Mouse (Mus musculus) midbrain, postnatal 0 days (tissue): ENCODE measurements around the gene Pik3r3. TPM values are rescaled to one million over a fixed set of nuclear protein-coding genes. Genes with fewer than 3 reads are reported as not detected.
"Not testable (repeated sequence)": the region's sequence is repeated elsewhere in the genome, so short reads cannot be mapped to it uniquely, and the experiment has no call there.

Experiments used
- ATAC-seq: fragments of 200-750 bp; cut with Nextera tagmentation; 2 replicates; pipeline ENCODE4 v1.8.0; 2017; ENCODE audit warnings: moderate number of reproducible peaks, mild to moderate bottlenecking, moderate TSS enrichment, moderate library complexity; ENCODE audit not compliant: low FRiP score
- DNase-seq: peaks from one replicate; pipeline ENCODE4 v3.0.0-alpha.2; 2015; ENCODE audit warnings: low spot score
- H3K27ac ChIP-seq: fragments of 300-500 bp; sonication (generic); 2 replicates; pipeline ENCODE4 v1.5.1; 2014; ENCODE audit warnings: low read depth, mild to moderate bottlenecking, low read length, mixed read lengths
- H3K27me3 ChIP-seq: fragments of 300-500 bp; sonication (generic); 2 replicates; pipeline ENCODE4 v1.6.1; 2014; ENCODE audit warnings: low read length, control low read depth, mixed read lengths; ENCODE audit not compliant: insufficient read depth
- H3K36me3 ChIP-seq: fragments of 300-500 bp; sonication (generic); 2 replicates; pipeline ENCODE4 v1.6.1; 2014; ENCODE audit warnings: low read length, control low read depth, mixed read lengths; ENCODE audit not compliant: insufficient read depth
- H3K4me1 ChIP-seq: fragments of 300-500 bp; sonication (generic); 2 replicates; pipeline ENCODE4 v1.6.1; 2014; ENCODE audit warnings: mild to moderate bottlenecking, control low read depth, antibody characterized with exemption, low read length, mixed read lengths; ENCODE audit not compliant: insufficient read depth
- H3K4me2 ChIP-seq: fragments of 300-500 bp; sonication (generic); 2 replicates; pipeline ENCODE4 v1.6.1; 2014; ENCODE audit warnings: low read depth, mild to moderate bottlenecking, low read length, mixed read lengths; ENCODE audit not compliant: poor library complexity, severe bottlenecking
- H3K4me3 ChIP-seq: fragments of 300-500 bp; sonication (generic); 2 replicates; pipeline ENCODE4 v1.5.1; 2014; ENCODE audit warnings: low read depth, mild to moderate bottlenecking, low read length, moderate library complexity
- H3K9ac ChIP-seq: fragments of 300-500 bp; sonication (generic); replicated peaks from 2 replicates; pipeline ENCODE4 v1.6.1; 2014; ENCODE audit warnings: mild to moderate bottlenecking, low read length, moderate library complexity, mixed read lengths; ENCODE audit not compliant: poor library complexity, severe bottlenecking
- H3K9me3 ChIP-seq: fragments of 300-500 bp; sonication (generic); 2 replicates; pipeline ENCODE4 v1.6.1; 2016; ENCODE audit warnings: low read length, control low read depth
- CTCF ChIP-seq: IDR thresholded peaks from 2 replicates; pipeline ENCODE4 v1.5.1; 2016; ENCODE audit warnings: antibody characterized with exemption, mild to moderate bottlenecking
- WGBS: fragments of 180-500 bp; shearing (Covaris S2); extraction: QIAGEN DNeasy Blood & Tissue Kit; methylation state at CpG from one replicate; pipeline ENCODE4 v1.1.7; 2014; 5-methylcytosine and 5-hydroxymethylcytosine counted together
- polyA plus RNA-seq: library from polyadenylated mRNA; unstranded; fragments of >200 nt; fragmentation: Nextera tagmentation; extraction: Ambion mirVana; gene quantifications from 2 replicates; pipeline ENCODE4 v1.2.1, GENCODE M21; 2015
- total RNA-seq: library from RNA; depleted of rRNA; stranded (reverse); fragments of >200 nt; gene quantifications from 2 replicates; pipeline ENCODE4 v1.2.3, GENCODE M21; 2014

The Pik3r3 gene
- total and polyA plus RNA-seq, 2 experiments from 2014 or later: 47.3 to 48.3 TPM

DNA sequence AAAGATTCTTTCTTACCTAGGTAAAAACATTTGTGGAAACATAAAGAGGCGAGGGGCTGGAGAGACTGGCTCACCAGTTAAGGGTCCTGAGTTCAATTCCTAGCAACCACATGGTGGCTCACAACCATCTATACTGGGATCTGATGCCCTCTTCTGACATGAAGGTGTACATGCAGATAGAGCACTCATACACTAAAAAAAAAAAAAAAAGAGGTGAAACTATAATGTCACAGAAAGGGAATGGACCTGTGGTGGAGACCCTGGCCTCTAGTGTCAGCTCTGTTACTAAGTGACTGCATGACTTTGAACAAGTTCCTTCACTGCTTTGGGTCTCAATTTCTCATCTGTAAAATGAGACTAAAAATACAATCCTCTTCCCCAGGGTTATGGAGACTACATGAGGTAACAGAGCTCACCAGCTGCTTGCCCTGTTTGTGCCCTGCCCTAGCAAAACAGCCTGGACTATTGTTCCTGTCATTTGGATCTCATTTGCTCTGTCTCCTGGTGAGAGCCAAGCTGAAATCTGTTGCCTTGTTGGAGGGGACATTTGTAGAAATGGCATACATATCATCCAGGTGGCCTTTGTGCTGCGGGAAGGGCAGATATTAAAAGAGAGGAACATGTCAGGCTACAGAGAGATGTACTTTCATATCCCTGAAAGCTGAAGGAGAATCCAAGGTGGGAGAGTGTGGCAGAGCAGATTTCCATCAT, 5.4 kb upstream of the Pik3r3 start:
- WGBS: 89% methylated on average over 2 of the region's 2 CpGs
- no peak for TF ChIP-seq CTCF
- peaks cover 4% of the 10 kb centered on the region; the same call in 1 of the 2 replicates for H3K4me1 ChIP-seq

DNA sequence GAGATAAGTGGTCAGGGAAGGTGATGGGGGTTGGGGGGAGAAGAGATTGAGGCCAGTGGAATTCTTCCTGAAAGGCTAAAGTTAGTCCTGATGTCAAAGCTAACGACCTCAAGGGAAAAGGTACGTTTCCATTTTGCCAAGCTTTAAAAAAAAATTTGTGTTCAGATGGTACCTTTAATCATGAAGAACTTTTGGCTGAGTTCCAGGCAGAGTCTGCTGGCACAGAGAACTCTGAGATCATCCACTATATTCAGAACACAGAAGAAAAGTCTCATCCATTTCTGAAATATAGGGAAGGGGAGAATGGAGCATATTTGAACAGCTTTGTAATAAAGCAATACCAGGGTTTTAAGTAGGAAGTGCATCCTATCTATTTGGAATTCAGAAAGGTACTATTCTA, 4.4 kb upstream of the Pik3r3 start:
- WGBS: 60% methylated on average over 2 of the region's 2 CpGs
- peaks cover 4% of the 10 kb centered on the region; the same call in 1 of the 2 replicates for H3K4me1 ChIP-seq
- no peak overlapping the region for H3K4me2 ChIP-seq
- no peak overlapping the region for H3K9ac ChIP-seq
- H3K27me3 ChIP-seq: no peaks in the 10 kb centered on the region
- DNase-seq (peak; percentile 47), ATAC-seq (no peak)
- H3K4me3 ChIP-seq: no peak overlapping the region
- no peaks in the 10 kb centered on the region for H3K9me3 ChIP-seq
- TF ChIP-seq CTCF: no peak
- no peak overlapping the region for H3K27ac ChIP-seq
- no peaks in the 10 kb centered on the region for H3K36me3 ChIP-seq

More for the DNA sequence above, 5.4 kb upstream of the Pik3r3 start:
- Histone ChIP-seq H3K4me2 (no peak overlapping the region), H3K27ac (no peak overlapping the region), H3K36me3 (no peaks in the 10 kb centered on the region), H3K4me3 (no peak overlapping the region), H3K27me3 (no peaks in the 10 kb centered on the region), H3K9ac (no peak overlapping the region), H3K9me3 (no peaks in the 10 kb centered on the region)
- ATAC-seq: no peak
- no peak for DNase-seq

DNA sequence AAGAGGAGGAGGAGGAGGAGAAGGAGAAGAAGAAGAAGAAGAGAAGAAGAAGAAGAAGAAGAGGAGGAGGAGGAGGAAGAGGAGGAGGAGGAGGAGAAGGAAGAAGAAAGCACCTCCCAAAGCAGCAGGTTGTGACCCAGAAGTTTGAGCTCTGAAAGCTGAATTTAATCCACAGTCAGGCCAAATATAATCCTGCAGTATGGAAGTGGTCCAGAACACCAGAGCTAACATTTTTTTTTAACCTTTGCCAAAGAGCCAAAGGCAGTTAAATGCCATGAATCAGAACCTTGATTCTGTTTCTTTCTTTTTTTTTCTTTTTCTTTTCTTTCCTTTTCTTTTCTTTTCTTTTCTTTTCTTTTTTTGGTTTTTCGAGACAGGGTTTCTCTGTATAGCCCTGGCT, 3.8 kb upstream of the Pik3r3 start:
- H3K27ac ChIP-seq, H3K9ac ChIP-seq, H3K4me3 ChIP-seq, H3K4me2 ChIP-seq, H3K36me3 ChIP-seq, ATAC-seq, DNase-seq, H3K27me3 ChIP-seq, H3K9me3 ChIP-seq, H3K4me1 ChIP-seq: not testable (repeated sequence)
- WGBS: 79% methylated on average over 1 of the region's 1 CpGs

DNA sequence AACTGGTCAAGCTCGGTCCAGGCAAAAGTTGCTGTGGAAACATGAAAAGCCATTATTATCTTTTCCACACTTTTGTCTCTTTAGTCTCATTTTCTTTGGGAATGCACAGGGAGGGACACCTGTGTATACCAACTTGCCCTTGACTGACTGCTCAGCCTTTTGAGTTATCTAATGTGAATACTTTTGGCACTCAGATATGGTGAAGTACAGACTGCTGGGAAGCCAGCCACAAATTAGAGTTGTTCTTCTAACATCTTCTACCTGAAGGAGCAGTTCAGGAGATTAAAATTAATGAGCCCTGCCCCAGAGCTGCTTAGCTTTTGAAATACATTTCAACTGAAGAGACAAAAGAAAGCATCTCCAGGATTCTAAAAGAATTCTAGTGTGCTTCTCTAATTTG, 2.4 kb upstream of the Pik3r3 start:
- Histone ChIP-seq H3K4me2 (no peak overlapping the region), H3K4me1 (peaks cover 4% of the 10 kb centered on the region; the same call in 1 of the 2 replicates), H3K27ac (no peak overlapping the region), H3K9ac (no peak overlapping the region), H3K36me3 (no peaks in the 10 kb centered on the region), H3K4me3 (no peak overlapping the region), H3K27me3 (no peaks in the 10 kb centered on the region), H3K9me3 (no peaks in the 10 kb centered on the region)
- 89% methylated on average over 1 of the region's 1 CpGs for WGBS
- TF ChIP-seq CTCF: no peak
- ATAC-seq (no peak), DNase-seq (no peak)

DNA sequence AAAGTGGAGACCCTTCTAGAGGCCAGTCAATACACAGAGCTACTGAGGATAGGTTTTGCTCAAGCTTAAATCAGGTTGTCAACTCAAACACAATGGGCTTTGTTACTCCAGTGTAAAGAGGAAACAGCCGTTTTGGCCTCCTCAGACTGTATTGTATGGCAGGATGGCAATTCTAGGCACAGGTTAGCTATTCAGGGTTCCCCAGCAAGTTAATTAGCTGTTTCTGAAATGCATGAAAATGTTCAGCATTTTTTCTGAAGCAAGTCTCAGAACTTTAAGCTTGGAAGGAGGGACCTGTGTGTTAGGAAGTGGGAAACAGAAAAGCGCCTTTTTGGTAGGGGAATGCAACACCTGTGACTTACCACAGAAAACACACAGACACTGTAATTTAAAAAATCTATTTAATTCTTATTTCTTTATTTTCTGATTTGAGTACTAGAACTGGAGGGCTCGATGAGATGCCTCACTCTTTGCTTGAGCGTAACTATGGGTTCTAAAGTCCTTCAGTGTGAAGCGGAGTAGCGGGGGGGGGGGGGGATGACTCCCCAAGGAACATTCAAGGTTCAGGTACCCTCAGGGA, 1.3 kb upstream of the Pik3r3 start:
- DNase-seq (peak; percentile 3), ATAC-seq (no peak)
- no peak for TF ChIP-seq CTCF
- no peaks in the 10 kb centered on the region for H3K36me3 ChIP-seq
- peaks cover 4% of the 10 kb centered on the region; the same call in 1 of the 2 replicates for H3K4me1 ChIP-seq
- no peaks in the 10 kb centered on the region for H3K9me3 ChIP-seq
- no peaks in the 10 kb centered on the region for H3K27me3 ChIP-seq
- peak overlapping the region; percentile 99 for H3K27ac ChIP-seq
- peak overlapping the region; percentile 68 for H3K4me2 ChIP-seq
- peak overlapping the region; percentile 84 for H3K9ac ChIP-seq
- WGBS: 4% methylated on average over 6 of the region's 6 CpGs
- peak overlapping the region; percentile 78 for H3K4me3 ChIP-seq

DNA sequence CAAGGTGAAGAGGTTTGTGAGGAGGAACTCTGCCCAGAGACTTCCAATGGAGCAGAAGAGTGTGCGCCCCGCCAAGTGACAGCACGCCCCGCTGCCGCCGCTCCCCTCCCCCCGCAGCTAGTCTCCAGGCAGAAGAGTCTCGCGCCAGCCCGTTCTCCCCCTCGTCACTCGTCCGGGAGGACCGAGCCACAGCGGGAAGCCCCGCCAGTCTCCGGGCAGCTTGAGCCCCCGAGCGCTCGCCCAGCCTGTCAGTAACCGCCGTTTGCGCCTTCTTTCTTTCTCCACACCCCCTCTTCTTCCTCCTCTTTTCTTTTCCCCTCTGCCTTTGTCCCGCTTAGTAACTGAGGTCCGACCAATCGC, 658 bp upstream of the Pik3r3 start:
- Histone ChIP-seq H3K27me3 (no peaks in the 10 kb centered on the region), H3K27ac (peak overlapping the region; percentile 99), H3K9me3 (no peaks in the 10 kb centered on the region), H3K4me3 (peak overlapping the region; percentile 78), H3K36me3 (no peaks in the 10 kb centered on the region), H3K4me1 (peaks cover 4% of the 10 kb centered on the region; the same call in 1 of the 2 replicates), H3K4me2 (peak overlapping the region; percentile 68), H3K9ac (peak overlapping the region; percentile 84)
- TF ChIP-seq CTCF: no peak
- no peak for DNase-seq
- 0% methylated on average over 21 of the region's 26 CpGs for WGBS
- no peak; the same call in 1 of the 2 replicates for ATAC-seq
